Mouse (Mus musculus): Measurements from ENCODE around the gene Gigyf1. TPM values are rescaled to one million over a fixed set of nuclear protein-coding genes. Genes with fewer than 3 reads are reported as not detected.
A peak's percentile ranks its signal among the peaks of the same experiment; 100 is the strongest.

Gigyf1 gene
- total RNA-seq, 2 experiments from 2014 or later = 62.3 to 65.6 TPM

- DNase-seq (ENCODE audit: low spot score in 2 of 2) = no peak
These were observed 51.8 kb downstream of the Gigyf1 start for GRCm38 (mm10) chr5:137570181-137570580.

GRCm38 (mm10) chr5:137570691-137571586, 52.6 kb downstream of the Gigyf1 start:
- no peak for DNase-seq (ENCODE audit: low spot score in 2 of 2)

GRCm38 (mm10) chr5:137574470-137574901, 56.1 kb downstream of the Gigyf1 start:
- DNase-seq (ENCODE audit: low spot score in 2 of 2) = peak; percentile 47 to 56

Small RNA genes lying within 50 kb of the gene (microRNA-seq; reads per million reads assigned to microRNA genes)
- gene Mir6418 = 2.7 to 3.6 reads per million in 2 experiments

Other genes with a start within 250 kb of the Gigyf1 start
- gene Ache, start 231.0 kb upstream of the Gigyf1 start, total RNA-seq (2021) = 10 to 100 TPM; 50.0 to 54.6 TPM
- gene Ufsp1, start 223.9 kb upstream of the Gigyf1 start, total RNA-seq (2021) = 10 to 100 TPM; 12.2 to 13.4 TPM
- gene Srrt, start 210.9 kb upstream of the Gigyf1 start, total RNA-seq (2021) = 100 to 1,000 TPM; 185 to 191 TPM
- gene Trip6, start 204.1 kb upstream of the Gigyf1 start, total RNA-seq (2021) = 1 to 10 TPM; 4.8 to 5.9 TPM
- gene Slc12a9, start 185.0 kb upstream of the Gigyf1 start, total RNA-seq (2021) = 10 to 100 TPM; 20.3 to 23.9 TPM
- gene Ephb4, start 168.4 kb upstream of the Gigyf1 start, total RNA-seq (2021) = 1 to 10 TPM; 5.5 to 5.8 TPM
- gene Zan, start 41.5 kb upstream of the Gigyf1 start, total RNA-seq (2021) = under 1 TPM; 0.12 to 0.30 TPM
- 10 to 100 TPM; 31.3 to 33.3 TPM for gene Pop7, start 16.0 kb upstream of the Gigyf1 start, total RNA-seq (2021)
- gene Epo, start 14.7 kb downstream of the Gigyf1 start, total RNA-seq (2021) = not detected
- gene Gnb2, start 15.0 kb downstream of the Gigyf1 start, total RNA-seq (2021) = 100 to 1,000 TPM; 607 to 661 TPM
- 100 to 1,000 TPM; 112 to 115 TPM for gene Actl6b, start 35.0 kb downstream of the Gigyf1 start, total RNA-seq (2021)
- gene Tfr2, start 51.3 kb downstream of the Gigyf1 start, total RNA-seq (2021) = 10 to 100 TPM; 12.8 to 13.2 TPM
- 10 to 100 TPM; 23.0 to 24.6 TPM for gene Mospd3, start 82.5 kb downstream of the Gigyf1 start, total RNA-seq (2021)
- 10 to 100 TPM; 12.6 to 15.2 TPM for gene Pcolce, start 95.2 kb downstream of the Gigyf1 start, total RNA-seq (2021)
- under 1 TPM; 0.21 to 0.45 TPM for gene Fbxo24, start 110.5 kb downstream of the Gigyf1 start, total RNA-seq (2021)
- gene Lrch4, start 110.6 kb downstream of the Gigyf1 start, total RNA-seq (2021) = 10 to 100 TPM; 13.8 to 14.3 TPM
- gene Gm20605, start 110.6 kb downstream of the Gigyf1 start, total RNA-seq (2021) = 10 to 100 TPM in 1 of 2 experiments, 1 to 10 TPM in 1; 9.7 to 10.1 TPM
- gene Sap25, start 122.8 kb downstream of the Gigyf1 start, total RNA-seq (2021) = 10 to 100 TPM in 1 of 2 experiments, 1 to 10 TPM in 1; 6.9 to 10.6 TPM
- gene Irs3, start 127.2 kb downstream of the Gigyf1 start, total RNA-seq (2021) = under 1 TPM; 0.44 to 0.87 TPM
- gene Agfg2, start 166.2 kb downstream of the Gigyf1 start, total RNA-seq (2021) = 10 to 100 TPM; 46.9 to 48.9 TPM
- gene Nyap1, start 223.1 kb downstream of the Gigyf1 start, total RNA-seq (2021) = 10 to 100 TPM; 80.1 to 82.0 TPM
- 100 to 1,000 TPM; 139 to 145 TPM for gene Tsc22d4, start 227.2 kb downstream of the Gigyf1 start, total RNA-seq (2021)